Mouse (Mus musculus) cortical plate, adult 2 months (tissue): ENCODE measurements around the gene Cyp2j8. TPM values are rescaled to one million over a fixed set of nuclear protein-coding genes. Genes with fewer than 3 reads are reported as not detected.
"Not testable (repeated sequence)": the region's sequence is repeated elsewhere in the genome, so short reads cannot be mapped to it uniquely, and the experiment has no call there.

ENCODE experiments used
- H3K27ac ChIP-seq: fragments of 200-500 bp; 2 replicates; pipeline ENCODE4 v1.5.1; 2012; ENCODE audit warnings: low read length, control low read depth, inconsistent platforms; ENCODE audit not compliant: insufficient read depth
- H3K4me1 ChIP-seq: fragments of 200-500 bp; 2 replicates; pipeline ENCODE4 v1.6.1; 2011; ENCODE audit warnings: low read length; ENCODE audit not compliant: control insufficient read depth, insufficient read depth
- H3K4me3 ChIP-seq: fragments of 200-500 bp; 2 replicates; pipeline ENCODE4 v1.5.1; 2011; ENCODE audit warnings: mild to moderate bottlenecking, low read length, control low read depth; ENCODE audit not compliant: insufficient read depth
- CTCF ChIP-seq: fragments of 200-500 bp; IDR thresholded peaks from 2 replicates; pipeline ENCODE4 v1.5.1; 2011; ENCODE audit warnings: mild to moderate bottlenecking, control low read depth, low read length; ENCODE audit not compliant: insufficient read depth; ENCODE audit errors: extremely low read depth
- POLR2A ChIP-seq: fragments of 200-500 bp; IDR thresholded peaks from 2 replicates; pipeline ENCODE4 v1.6.1; 2011; ENCODE audit warnings: mild to moderate bottlenecking, low read length, control low read depth; ENCODE audit not compliant: insufficient read depth; ENCODE audit errors: extremely low read depth
- polyA plus RNA-seq: library from polyadenylated mRNA; depleted of rRNA; stranded (reverse); fragments of >200 nt; gene quantifications from 2 replicates; pipeline ENCODE4 v1.2.3, GENCODE M21; 2012; rRNA removed

Gene Cyp2j8
- 0.23 and 0.25 TPM in 2 replicates for polyA plus RNA-seq

GRCm38 (mm10) chr4:96507286-96507685 lies at the start of gene Cyp2j8:
Cyp2j8 (minus strand) TSS chr4:96507386.
- Histone ChIP-seq H3K4me3 (no peak within 1 kb of the TSS), H3K4me1 (no peaks in the 10 kb centered on the region), H3K27ac (no peak within 1 kb of the TSS)
- TF ChIP-seq POLR2A (no peak), CTCF (no peak)

- H3K27ac ChIP-seq, result no peak within 1 kb of the TSS
- no peaks in the 10 kb centered on the region for H3K4me1 ChIP-seq
- peak; percentile 87; the same call in 1 of the 2 replicates for TF ChIP-seq POLR2A
- no peak for TF ChIP-seq CTCF
- H3K4me3 ChIP-seq, result peak within 1 kb of the TSS; percentile 94
These were observed 46.1 kb upstream of the Cyp2j8 start, which contains the start of gene Cyp2j6 for GRCm38 (mm10) chr4:96553133-96553819. Cyp2j6 (minus strand) TSS chr4:96553661.

GRCm38 (mm10) chr4:96551619-96552018 lies 44.4 kb upstream of the Cyp2j8 start:
- H3K4me3 ChIP-seq, result no peak overlapping the region; the same call in 1 of the 2 replicates
- peak overlapping the region; percentile 71; the same call in 1 of the 2 replicates for H3K27ac ChIP-seq
- TF ChIP-seq CTCF, result no peak
- no peak for TF ChIP-seq POLR2A
- H3K4me1 ChIP-seq, result peaks cover 2% of the 10 kb centered on the region; the same call in 1 of the 2 replicates

DNA sequence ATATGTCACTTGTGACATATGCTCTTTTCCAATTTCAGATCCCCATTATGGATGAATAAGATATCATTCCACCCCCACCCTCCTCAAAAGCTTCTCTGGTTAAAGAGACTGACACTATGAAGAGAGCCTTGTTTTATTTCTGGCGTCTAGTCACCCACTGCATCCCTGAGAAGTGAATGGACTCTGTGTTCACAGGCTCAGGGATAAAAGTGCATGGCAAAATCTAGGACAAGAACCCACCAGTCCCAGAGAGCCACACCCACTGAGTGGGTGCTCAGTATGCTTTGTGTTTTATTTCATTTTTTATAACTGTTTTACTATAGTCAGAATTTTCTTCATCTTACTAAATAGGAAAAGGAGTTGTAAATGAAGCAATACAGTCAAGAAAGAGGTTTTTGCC lies 38.8 kb upstream of the Cyp2j8 start:
- no peak overlapping the region for H3K4me3 ChIP-seq
- no peak overlapping the region for H3K27ac ChIP-seq
- peaks cover 5% of the 10 kb centered on the region for H3K4me1 ChIP-seq
- TF ChIP-seq POLR2A (no peak), CTCF (no peak)

GRCm38 (mm10) chr4:96525772-96526171 lies 18.6 kb upstream of the Cyp2j8 start:
- Histone ChIP-seq H3K4me1 (no peaks in the 10 kb centered on the region), H3K27ac (no peak overlapping the region), H3K4me3 (no peak overlapping the region)
- TF ChIP-seq POLR2A (no peak), CTCF (0 out of 2 replicates have a peak, but pooled peaks have one; percentile 29)

DNA sequence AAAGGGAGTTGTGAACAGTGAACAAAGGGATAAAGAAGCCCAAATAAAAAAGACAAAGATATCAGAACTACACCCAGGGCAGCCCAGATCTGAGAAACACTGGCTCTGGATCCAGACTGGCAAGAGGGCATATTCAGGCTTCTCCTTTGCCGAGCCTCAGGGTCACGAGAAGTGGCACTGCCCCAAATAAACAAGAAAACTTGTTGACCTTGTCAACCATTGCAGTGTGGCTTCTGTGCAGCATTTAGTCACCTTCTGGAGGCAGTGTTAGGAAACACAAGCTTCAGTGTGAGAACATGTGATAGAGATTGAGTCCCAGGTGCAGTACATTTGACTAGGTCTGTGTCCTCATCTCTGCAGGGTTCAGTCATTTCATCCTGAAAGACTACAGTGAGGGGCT lies 15.1 kb upstream of the Cyp2j8 start:
- H3K4me1 ChIP-seq, result no peaks in the 10 kb centered on the region
- H3K4me3 ChIP-seq, result no peak overlapping the region
- no peak for TF ChIP-seq CTCF
- TF ChIP-seq POLR2A, result no peak
- no peak overlapping the region for H3K27ac ChIP-seq

DNA sequence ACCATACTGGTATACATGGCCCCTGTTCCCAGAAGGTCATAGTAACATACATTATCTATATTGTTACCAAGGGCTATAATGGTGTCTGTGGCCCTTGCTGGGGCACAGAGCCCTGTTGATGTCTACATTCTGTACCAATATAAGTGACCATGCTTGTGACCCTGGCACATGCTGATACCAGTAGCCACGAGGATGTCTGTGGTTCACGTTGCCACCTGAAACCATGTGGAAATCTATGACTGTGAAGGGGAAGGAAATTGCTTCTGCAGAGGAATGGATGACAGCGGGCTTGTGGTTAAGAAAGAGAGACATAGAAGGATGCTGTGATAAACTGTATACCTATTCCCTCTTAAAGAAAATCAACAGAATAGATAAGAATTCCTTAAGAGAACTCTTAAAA lies 2.9 kb upstream of the Cyp2j8 start:
- H3K4me3 ChIP-seq, result no peak overlapping the region
- no peaks in the 10 kb centered on the region for H3K4me1 ChIP-seq
- no peak overlapping the region for H3K27ac ChIP-seq
- no peak for TF ChIP-seq CTCF
- TF ChIP-seq POLR2A, result no peak

- H3K4me1 ChIP-seq, H3K4me3 ChIP-seq, H3K27ac ChIP-seq: not testable (repeated sequence)
These were observed 43.7 kb downstream of the Cyp2j8 start for GRCm38 (mm10) chr4:96463311-96464060.

Other genes with a start within 250 kb of the Cyp2j8 start
- gene Cyp2j11, start 158.7 kb downstream of the Cyp2j8 start, polyA plus RNA-seq, result not detected in 2 replicates
- gene Cyp2j6, start 46.3 kb upstream of the Cyp2j8 start, polyA plus RNA-seq, result 14.3 and 14.5 TPM in 2 replicates
- 36.5 and 37.6 TPM in 2 replicates for gene Cyp2j9, start 84.2 kb upstream of the Cyp2j8 start, polyA plus RNA-seq
- gene Cyp2j5, start 156.8 kb upstream of the Cyp2j8 start, polyA plus RNA-seq, result not detected in 2 replicates